Mouse (Mus musculus) adrenal gland, adult (tissue): ENCODE measurements around the gene Cry2.
A peak's percentile ranks its signal among the peaks of the same experiment; 100 is the strongest.

Experiments used
- DNase-seq, 2 experiments: peaks; one replicate each; pipeline ENCODE4 v3.0.0; 2022 to 2023; ENCODE audit warnings: low spot score in 1 of 2; ENCODE audit not compliant: inconsistent age in 2 of 2

The Cry2 gene

DNA sequence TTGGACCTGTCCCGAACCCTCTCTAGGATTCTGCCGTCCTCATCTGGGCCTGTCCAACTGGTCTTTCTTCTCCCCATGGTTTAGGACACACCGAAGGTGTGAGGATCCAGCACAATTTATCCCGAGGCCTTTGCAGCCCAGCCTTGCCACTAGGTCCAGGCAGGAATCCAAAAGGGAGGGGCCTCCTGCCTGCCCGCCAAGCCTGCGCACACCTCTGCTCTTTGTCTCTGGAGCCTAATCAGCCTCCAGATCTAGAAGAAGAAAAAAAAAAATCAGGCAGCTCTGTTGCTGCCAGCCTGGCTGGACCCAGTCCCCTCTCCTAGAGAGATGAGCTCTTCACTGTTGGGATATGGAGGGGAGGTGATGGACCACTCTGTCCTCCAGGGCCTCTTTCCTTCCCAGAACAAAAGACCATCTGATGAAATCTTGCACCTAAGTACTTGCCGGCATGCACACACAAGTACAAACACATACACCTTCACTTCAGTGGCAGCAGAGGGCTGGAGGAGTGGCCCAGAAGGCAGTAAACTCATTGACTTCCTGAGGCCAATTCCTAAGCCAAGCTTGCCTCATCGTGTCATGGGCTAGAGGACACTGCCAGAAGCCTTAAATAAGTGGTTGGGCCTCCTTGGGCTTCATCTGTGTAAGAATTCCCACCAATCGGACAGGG lies 60.9 kb downstream of the Cry2 start:
- DNase-seq: peak in 1 of 2 experiments; percentile 84

DNA sequence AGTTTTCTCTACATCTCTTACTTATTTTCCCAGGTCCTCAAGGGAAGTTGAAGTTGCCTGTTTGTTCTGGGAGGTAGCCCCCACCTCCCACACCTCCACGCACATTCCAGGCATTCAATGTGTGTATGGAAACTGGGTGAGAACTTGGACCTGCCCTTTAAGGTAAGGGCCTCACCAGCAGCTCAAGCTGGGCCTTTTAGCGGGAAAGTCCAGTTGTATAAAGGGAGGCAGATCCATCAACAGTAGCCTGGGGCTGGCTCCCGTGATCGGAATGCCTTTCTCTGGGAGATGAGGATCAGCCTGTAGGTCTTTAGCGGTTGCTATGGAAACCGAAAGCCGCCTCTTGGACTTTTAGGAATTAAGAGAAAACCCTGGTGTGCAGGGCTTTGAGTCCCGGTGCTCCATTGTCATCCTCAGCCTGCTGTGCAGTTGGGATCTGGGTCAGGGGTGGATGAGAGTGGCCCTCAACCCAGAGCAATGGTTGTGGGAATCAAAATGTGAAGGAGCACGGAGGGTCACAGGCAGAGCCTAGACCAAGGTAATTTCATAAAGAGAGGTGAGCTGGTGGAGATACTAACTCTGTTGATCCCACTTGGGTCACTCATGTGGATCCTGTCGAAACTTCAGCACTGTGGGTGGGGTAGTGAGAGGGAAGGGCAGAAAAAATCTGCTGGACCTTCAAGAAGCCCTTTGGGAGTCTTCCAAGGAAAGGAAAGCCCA lies 61.7 kb downstream of the Cry2 start:
- no peak for DNase-seq

DNA sequence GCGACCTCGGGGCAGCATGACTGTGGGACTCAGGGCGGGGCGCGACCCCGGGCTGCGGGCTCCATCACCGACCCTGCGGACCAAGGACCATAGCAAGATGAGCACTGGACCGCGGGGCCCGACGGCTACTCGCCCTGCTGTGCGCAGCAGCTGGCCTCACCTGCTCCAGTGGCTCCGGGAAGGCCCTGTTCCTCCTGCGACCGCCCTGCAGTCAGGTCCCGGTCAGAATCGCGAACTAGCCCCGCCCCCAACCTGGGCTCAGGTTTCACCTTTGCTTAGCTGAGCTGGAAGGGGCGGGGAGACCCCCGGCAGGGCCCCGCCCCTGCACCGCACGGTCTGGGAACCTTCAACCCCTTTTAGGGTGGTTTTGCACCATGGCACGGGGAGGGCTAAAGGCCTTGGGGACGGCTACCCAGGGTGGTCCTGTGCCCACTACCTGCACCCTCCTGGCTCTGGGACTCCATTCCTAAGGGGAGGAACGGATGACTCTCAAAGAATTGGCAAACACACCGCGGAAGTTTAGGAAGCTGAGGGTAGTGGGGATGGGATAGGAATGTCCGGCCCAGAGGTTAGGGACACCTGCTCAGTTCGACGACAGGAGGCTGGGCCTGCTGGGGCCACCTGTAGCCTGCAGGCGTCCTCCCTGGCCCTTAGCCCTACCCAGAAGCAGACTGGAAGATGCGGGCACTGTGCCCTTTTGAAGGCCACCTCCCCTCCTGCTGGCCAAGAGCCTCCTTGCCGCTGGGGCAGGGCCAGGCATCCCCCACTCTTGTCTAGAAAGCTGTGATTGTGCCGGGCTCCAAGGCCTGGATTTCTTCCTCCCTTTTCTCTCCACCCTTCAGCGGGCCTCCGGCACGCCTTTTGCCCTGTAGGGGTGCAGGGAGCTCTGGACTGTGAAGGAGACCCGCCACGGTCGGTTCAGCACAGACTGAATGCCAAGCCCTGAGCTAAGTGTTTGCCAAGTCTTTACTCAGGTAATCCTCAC lies 62.7 kb downstream of the Cry2 start:
- peak; percentile 49 to 77 for DNase-seq

DNA sequence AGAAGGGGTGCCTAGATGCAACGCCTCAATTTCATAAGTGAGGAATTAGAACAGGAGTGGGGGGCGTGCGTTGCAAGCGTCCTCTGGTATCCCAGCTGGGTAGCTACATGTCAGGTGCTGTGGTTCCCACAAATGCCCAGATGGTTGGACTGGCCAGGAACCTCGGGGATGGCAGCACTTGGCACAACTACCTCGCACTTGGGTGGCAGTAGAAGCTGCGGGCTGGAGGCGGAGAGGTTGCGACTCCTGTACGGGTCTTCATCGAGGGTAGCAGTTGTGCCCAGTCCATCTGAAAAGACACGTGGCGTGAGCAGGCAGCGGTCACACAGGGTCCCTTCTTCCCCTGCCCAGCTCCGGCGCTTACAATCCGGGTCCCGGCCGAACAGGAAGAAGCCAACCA lies 63.5 kb downstream of the Cry2 start:
- DNase-seq: peak in 1 of 2 experiments; percentile 62

DNA sequence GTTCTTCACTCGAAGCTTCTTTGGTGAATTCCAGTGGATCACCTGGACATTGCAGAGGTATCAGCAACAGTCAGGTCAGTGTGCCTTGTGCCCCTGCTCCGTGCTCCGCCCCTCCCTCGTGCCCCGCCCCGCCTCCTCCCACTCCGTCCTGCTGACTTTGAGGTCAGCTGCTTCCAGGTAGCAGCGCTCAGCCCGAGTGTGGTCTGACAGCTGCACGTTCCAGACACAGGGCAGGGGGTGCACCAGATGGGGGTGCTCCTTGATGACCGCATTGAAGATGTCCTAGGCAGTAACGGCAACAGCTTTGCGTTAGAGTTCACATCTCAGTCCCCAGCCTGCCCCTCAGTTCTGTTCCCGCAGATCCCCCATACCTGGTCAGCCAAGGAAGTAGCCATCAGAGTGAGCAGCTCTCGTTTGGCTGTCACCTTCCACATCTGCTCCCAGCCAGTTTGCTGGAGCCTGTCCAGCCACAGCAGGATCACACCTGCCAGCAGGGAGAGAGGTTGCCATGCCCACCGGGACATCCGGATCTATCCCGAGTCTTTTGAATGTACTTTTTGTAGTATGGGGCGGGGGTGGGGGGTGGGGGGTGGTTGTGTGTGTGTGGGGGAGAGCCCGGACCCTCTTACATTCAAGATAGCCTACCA lies 66.3 kb downstream of the Cry2 start:
- DNase-seq: no peak

DNA sequence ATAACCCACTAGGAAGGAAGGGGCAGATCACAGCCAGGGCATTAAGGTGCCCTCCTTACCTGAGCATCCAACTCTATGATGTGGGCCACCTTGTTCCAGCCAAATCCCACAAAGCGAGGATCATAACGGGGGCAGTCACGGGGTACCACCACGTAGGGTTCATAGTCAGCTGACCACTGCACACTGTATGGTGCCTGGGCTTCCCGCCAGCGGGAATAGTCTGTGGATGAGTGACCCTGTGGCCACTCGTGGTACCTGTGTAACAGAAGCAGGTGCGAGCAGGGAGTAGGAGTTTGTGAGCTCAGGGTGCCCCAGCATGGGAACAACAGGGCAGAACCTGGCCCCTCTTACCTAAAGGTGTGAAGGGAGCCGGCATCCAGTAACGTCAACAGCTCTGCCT lies 68.3 kb downstream of the Cry2 start:
- DNase-seq: no peak

DNA sequence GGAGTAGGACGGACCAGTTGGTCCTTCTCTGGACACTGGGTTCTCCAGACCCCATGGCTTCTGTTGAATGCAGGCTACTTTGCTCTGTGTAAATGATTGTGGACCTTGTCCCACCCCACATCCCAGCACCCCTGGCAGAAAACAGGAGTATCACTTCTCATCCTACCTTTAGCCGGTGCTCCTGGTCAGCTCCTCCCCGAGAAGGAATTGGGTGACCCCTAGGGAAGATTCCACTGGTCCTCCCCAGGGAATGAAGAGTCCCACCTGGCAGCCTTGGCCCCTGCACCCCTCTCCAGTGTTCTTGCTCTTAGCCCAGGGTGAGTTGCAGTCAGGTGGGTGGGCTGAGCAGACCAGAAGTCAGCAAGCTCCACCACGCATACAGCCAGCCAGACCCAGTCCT lies 69.8 kb downstream of the Cry2 start:
- no peak for DNase-seq

DNA sequence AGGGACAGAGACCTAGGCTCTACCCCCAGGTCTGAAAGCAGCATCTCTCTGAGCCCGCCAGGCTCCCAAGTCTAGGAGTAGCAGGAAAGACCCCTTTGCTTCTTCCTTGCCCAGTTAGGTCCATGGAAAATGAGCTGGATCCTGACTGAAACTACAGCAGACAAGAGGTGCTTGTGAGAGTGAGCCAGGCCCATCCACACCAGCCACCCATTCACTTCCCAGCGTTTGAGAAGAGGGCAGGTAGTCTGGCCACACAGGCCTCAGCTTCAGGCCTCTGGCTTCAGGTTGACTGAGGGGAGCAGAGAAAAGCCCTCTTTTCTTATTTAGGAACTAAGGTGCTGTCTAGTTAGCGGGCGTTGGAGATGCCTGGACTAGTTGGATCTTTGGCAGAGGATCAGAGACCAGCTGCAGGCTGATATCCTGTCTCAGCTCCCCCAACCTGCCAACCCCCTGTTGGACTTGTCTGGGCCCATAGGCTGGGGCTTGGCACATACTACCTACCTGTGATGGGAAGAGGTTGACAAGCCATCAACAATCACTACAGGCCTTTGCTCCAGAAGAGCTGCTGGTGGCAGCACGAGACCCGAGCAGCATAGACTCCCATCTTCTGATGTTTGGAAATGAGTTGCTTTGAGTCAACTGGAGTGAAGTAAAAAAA lies 71.1 kb downstream of the Cry2 start:
- peak in 1 of 2 experiments; percentile 42 for DNase-seq

DNA sequence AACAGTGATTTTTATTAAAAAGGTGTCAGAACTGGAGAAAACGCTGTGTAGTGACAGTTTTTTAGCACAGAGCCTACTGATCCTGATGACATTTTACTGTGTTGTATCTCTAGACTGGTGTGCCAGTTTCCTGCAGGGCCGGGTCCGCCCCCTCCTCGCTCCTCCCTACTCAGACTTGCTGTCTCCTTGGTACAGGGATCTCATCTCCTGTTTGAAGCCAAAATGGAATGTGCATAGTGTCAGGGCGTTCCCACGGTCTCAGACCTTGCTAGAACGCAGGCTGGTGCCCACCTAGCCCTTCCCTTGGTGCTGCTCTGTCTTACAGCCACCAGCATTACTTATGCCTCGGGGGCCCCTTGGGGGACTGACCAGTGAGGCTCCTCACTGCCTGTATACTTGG lies 72.0 kb downstream of the Cry2 start:
- no peak for DNase-seq

DNA sequence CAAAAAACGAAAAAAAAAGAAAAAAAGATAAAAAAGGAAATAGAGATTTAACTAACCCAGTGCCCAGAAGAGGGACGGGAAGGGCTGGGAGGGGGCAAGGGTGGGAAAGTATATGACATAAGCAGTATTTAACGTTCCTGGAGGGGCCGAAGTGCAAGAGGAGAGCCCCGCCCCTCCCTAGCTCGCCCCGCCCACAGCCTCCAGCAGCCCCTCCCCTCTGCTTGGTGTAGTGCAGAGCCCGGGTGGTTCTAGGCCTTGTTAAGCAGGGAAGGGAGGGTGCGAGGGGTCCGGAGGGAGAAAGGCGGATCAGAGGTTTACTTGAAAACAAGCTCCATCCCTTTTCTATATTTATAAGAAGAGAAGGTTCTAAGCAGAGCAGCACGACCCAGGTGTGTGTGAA lies 73.0 kb downstream of the Cry2 start:
- peak in 1 of 2 experiments; percentile 64 for DNase-seq

DNA sequence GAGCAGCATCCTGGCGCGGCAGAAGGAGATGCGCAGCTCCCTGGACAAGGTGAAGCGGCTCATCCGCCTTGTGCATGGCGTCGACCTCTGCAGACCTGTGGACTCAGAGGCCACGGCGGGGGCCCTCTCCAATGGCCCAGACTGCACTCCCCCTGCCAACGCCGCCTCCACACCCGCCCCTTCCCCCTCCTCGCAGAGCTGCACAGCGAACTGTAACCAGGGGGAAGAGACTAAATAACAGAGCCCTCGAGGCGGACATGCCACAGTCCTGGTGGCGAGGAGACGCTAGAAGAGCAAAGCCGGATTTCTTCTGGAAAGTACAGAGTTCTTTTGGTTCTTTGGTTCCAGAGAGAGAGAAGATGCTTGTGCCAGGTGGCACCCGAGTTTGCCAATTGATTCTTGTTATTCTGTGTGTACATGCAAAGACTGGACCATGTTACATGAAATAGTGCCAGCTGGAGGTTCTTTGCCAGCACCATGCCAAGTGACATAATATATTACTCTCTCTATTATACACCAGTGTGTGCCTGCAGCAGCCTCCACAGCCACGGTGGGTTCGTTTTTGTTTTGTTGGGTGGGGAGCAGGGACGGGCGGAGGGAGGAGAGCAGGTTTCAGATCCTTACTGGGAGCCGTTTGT lies 73.5 kb downstream of the Cry2 start:
- DNase-seq: peak; percentile 6 to 55

DNA sequence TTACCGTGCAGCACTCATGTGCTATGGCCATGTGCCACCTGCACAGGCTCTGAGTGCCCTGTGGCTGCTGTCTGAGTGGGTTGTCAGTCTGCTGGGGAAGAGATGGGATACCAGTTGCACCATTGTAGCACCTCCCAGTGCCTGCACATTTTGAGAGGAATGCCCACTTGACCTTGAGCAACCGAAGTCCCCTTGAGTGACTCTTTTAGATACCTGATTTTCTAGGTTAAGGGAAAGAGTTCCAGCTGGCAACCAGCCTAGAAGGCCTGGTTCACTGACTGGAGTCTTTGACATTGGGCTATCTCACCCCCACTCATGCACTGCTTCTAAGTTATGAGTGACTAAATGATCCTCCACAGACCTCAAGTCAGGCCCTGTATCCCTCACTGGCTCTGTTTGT lies 74.5 kb downstream of the Cry2 start:
- peak; percentile 23 to 79 for DNase-seq

DNA sequence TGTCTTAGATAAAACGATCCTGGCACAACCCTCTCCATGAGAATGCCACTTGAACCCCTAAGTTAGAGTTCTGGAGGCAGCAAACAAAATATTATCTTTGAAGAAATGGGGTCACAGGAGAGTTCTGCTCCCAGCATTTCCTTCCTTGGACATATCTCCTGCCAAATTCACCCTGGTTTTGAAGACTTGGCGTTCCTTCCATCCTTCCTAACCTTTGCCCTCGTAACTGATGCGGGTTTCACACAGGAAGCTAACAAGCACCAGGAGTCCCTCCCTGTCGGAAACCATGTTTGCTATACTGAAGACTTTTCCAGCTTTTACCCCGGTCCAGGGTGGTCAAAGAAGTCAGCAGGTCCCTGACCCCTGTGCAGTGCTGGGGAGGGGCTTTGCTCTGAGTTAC lies 79.6 kb downstream of the Cry2 start:
- peak; percentile 13 to 62 for DNase-seq
